Mouse (Mus musculus) bone marrow, adult 2 months (tissue): ENCODE results near the gene Bloc1s5.

Experiments
- CTCF ChIP-seq: fragments of 200-500 bp; IDR thresholded peaks from 2 replicates; pipeline ENCODE4 v1.5.1; 2011; ENCODE audit warnings: low read length, control low read depth; ENCODE audit not compliant: control insufficient read depth, insufficient read depth
- POLR2A ChIP-seq: fragments of 200-500 bp; IDR thresholded peaks from 2 replicates; pipeline ENCODE4 v1.6.1; 2011; ENCODE audit warnings: low read depth, mild to moderate bottlenecking, control low read depth, low read length, borderline replicate concordance; ENCODE audit not compliant: control insufficient read depth

DNA sequence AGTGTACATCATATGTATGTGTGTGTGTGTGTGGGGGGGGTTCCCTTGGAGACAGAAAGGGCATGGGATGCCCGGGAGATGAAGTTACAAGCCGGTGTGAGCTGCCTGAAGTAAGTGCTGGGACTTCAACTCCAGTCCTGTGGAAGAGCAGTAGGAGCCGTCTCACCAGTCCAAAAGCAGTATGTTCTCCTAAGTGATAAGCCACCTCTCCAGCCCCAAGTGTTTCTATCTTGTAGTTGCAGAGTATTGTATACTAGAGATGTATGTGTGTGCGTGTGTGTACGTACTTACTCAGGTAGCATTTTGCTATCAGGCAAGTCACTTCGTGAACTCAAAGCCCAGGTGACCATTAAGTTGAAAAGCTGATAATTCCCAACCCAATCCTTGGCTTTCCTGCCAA is 27.8 kb downstream of the Bloc1s5 start:
- no peak for TF ChIP-seq CTCF
- TF ChIP-seq POLR2A = no peak
